Comparison of ENCODE assay signal across 16 mouse cellular contexts in genomic region chr3:40398184-40398583, GRCm38 (mm10).
DNase-seq lines count a peak whose midpoint lies in the region; ATAC-seq lines count a peak whose summit lies in the region.
"Had no signal": no experiment of that assay in that cellular context is flagged by ENCODE, and none has a peak within 500 bp of the region (broad histone marks: within the 10 kb centered on the region; RNA-seq: fewer than 3 reads in every experiment).

No protein-coding gene starts in this region.

- no peaks in the 10 kb centered on the region for H3K27me3 ChIP-seq in hindbrain, embryonic 16.5 days (replicated peaks; ENCODE audit: control insufficient read depth, insufficient read depth, low read length)
- H3K27me3 ChIP-seq in hindbrain, embryonic 13.5 days, result no peaks in the 10 kb centered on the region
- no peaks in the 10 kb centered on the region for H3K27me3 ChIP-seq in intestine, embryonic 14.5 days (replicated peaks; ENCODE audit: control insufficient read depth, insufficient read depth, low read length)
- H3K27me3 ChIP-seq: hindbrain, embryonic 15.5 days had no signal

- H3K9me3 ChIP-seq in hindbrain, embryonic 16.5 days (ENCODE audit: control insufficient read depth, low read length), result no peaks in the 10 kb centered on the region
- no peaks in the 10 kb centered on the region for H3K9me3 ChIP-seq in hindbrain, embryonic 13.5 days
- no peaks in the 10 kb centered on the region for H3K9me3 ChIP-seq in intestine, embryonic 14.5 days (ENCODE audit: control insufficient read depth, low read length)
- H3K9me3 ChIP-seq: heart, embryonic 13.5 days; hindbrain, embryonic 15.5 days had no signal

- peak overlapping the region; percentile 6; the same call in 1 of the 2 replicates for H3K4me2 ChIP-seq in hindbrain, embryonic 16.5 days (ENCODE audit: low read length)
- H3K4me2 ChIP-seq in hindbrain, embryonic 13.5 days, result no peak overlapping the region
- peak overlapping the region; percentile 35 for H3K4me2 ChIP-seq in intestine, embryonic 14.5 days (ENCODE audit: low read length)
- H3K4me2 ChIP-seq: heart, embryonic 13.5 days; hindbrain, embryonic 15.5 days had no signal

- H3K27ac ChIP-seq in hindbrain, embryonic 16.5 days (ENCODE audit: low read depth, low read length), result no peak overlapping the region
- no peak overlapping the region for H3K27ac ChIP-seq in hindbrain, embryonic 13.5 days
- H3K27ac ChIP-seq in intestine, embryonic 14.5 days (ENCODE audit: low read depth), result no peak overlapping the region
- H3K27ac ChIP-seq: heart, embryonic 13.5 days; hindbrain, embryonic 15.5 days had no signal

- no peak overlapping the region for H3K4me3 ChIP-seq in hindbrain, embryonic 16.5 days (ENCODE audit: low read length)
- no peak overlapping the region for H3K4me3 ChIP-seq in hindbrain, embryonic 13.5 days
- H3K4me3 ChIP-seq in intestine, embryonic 14.5 days (ENCODE audit: low read depth, low read length), result no peak overlapping the region
- H3K4me3 ChIP-seq: heart, embryonic 13.5 days; hindbrain, embryonic 15.5 days had no signal

- H3K36me3 ChIP-seq in hindbrain, embryonic 16.5 days (ENCODE audit: control insufficient read depth, insufficient read depth, low read length), result no peaks in the 10 kb centered on the region
- H3K36me3 ChIP-seq in hindbrain, embryonic 13.5 days, result no peaks in the 10 kb centered on the region
- H3K36me3 ChIP-seq in intestine, embryonic 14.5 days (ENCODE audit: control insufficient read depth, insufficient read depth, low read length), result no peaks in the 10 kb centered on the region
- H3K36me3 ChIP-seq: heart, embryonic 13.5 days; hindbrain, embryonic 15.5 days had no signal

- WGBS in hindbrain, embryonic 16.5 days, result 73% methylated on average over 12 of the region's 12 CpGs
- 71% methylated on average over 12 of the region's 12 CpGs for WGBS in hindbrain, embryonic 13.5 days
- WGBS in intestine, embryonic 14.5 days, result 24% methylated on average over 12 of the region's 12 CpGs

- no peak overlapping the region for H3K9ac ChIP-seq in hindbrain, embryonic 16.5 days (ENCODE audit: low read depth, low read length)
- H3K9ac ChIP-seq in hindbrain, embryonic 13.5 days, result no peak overlapping the region
- H3K9ac ChIP-seq in intestine, embryonic 14.5 days (ENCODE audit: low read length), result no peak overlapping the region
- H3K9ac ChIP-seq: heart, embryonic 13.5 days; hindbrain, embryonic 15.5 days had no signal

- no peak for ATAC-seq in hindbrain, embryonic 16.5 days
- ATAC-seq in hindbrain, embryonic 13.5 days (ENCODE audit: low FRiP score), result no peak
- 0 out of 2 replicates have a peak, but pooled peaks have one; percentile 27 for ATAC-seq in intestine, embryonic 14.5 days (replicated peaks; ENCODE audit: low FRiP score, low TSS enrichment, low read depth)
- no peak for ATAC-seq in CD4-positive, CD25-positive, alpha-beta regulatory T cell, adult 4 months
- ATAC-seq: midbrain, embryonic 16.5 days had no signal

- H3K4me1 ChIP-seq in hindbrain, embryonic 16.5 days (ENCODE audit: control insufficient read depth, insufficient read depth, low read depth, low read length), result no peaks in the 10 kb centered on the region
- H3K4me1 ChIP-seq in hindbrain, embryonic 13.5 days (replicated peaks), result no peaks in the 10 kb centered on the region
- H3K4me1 ChIP-seq in intestine, embryonic 14.5 days (replicated peaks; ENCODE audit: control insufficient read depth, insufficient read depth, low read length), result 0 out of 2 replicates have a peak, but pooled peaks cover 6% of the 10 kb centered on the region
- H3K4me1 ChIP-seq: heart, embryonic 13.5 days; hindbrain, embryonic 15.5 days had no signal

- DNase-seq in embryo, embryonic 11 days, result peak; percentile 50
- no peak for DNase-seq in intestine, embryonic 14.5 days (ENCODE audit: low spot score)
- peak; percentile 69 for DNase-seq in mesoderm, embryonic 11.5 days (ENCODE audit: low read depth, low spot score)
- no peak for DNase-seq in right cerebral cortex, postnatal 4 days
- DNase-seq in spleen, adult 18-20 months, result no peak
- DNase-seq: cerebellum, postnatal 25 days; gastrocnemius, postnatal 14 days; layer of hippocampus, adult 9-11 months; left cerebral cortex, postnatal 4 days; lung, postnatal 4 days had no signal

Comparison
In these comparisons a context has a peak if more than half of its experiments do, and no peak if none do; other contexts are left out.
1. DNase-seq: peak in embryo, embryonic 11 days (single experiment) and mesoderm, embryonic 11.5 days (single experiment); none in intestine, embryonic 14.5 days (single experiment), right cerebral cortex, postnatal 4 days (single experiment) and spleen, adult 18-20 months (0 of 2).